Mouse (Mus musculus) left cerebral cortex, adult 2 months (tissue): ENCODE measurements at regions not wholly inside any gene's neighbourhood (a gene's known extent, or its start where the extent isn't known, plus 50 kb on each side); places are given as distances from the start of the nearest gene placed in this dataset.

Experiments
- DNase-seq, 2 experiments: peaks; one replicate each; pipeline ENCODE4 v3.0.0; 2021 to 2022; ENCODE audit warnings: low spot score in 2 of 2, mixed read lengths in 1 of 2; ENCODE audit errors: extremely low spot score in 1 of 2
- H3K27ac ChIP-seq: fragments of 200-600 bp; 2 replicates; pipeline ENCODE4 v1.8.1; 2022
- H3K4me3 ChIP-seq: fragments of 200-600 bp; 2 replicates; pipeline ENCODE4 v1.8.1; 2022
- CTCF ChIP-seq: fragments of 200-600 bp; IDR thresholded peaks from 2 replicates; pipeline ENCODE4 v1.8.1; 2022; ENCODE audit warnings: antibody characterized with exemption, mild to moderate bottlenecking, moderate library complexity
- intact Hi-C: fragments of 180-260 bp; cut with DNase I; formaldehyde crosslinking; loops from one replicate; pipeline ENCODE4 v1.15.1; 2025

DNA sequence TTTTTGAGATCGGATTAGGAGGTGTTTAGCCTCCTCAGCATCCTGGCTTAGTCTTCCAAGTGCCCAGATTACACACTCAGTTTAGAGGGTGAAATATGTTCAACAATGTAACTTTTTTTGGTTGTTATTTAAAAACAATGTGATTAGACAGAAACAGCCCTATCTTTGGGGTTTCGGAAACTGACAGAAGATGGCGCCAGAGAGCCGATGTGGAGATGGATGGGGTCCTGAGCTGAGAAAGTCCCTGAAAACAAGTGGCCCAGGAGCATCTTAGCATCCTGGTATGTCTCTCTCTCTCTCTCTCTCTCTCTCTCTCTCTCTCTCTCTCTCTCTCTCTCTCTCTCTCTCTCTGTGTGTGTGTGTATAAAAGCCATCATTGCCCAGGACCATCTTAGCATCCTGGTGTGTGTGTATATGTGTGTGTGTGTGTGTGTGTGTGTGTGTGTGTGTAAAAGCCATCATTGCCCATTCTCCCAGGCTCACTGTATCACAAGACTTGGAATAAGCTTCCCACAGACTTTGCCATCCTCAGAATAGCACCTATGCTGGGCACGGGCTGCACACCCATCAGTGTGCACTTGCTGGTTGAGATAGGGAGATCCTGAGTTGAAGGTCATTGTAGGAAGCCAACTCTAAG is 84.2 kb upstream of the Fam174b start:
- peak; percentile 80 for TF ChIP-seq CTCF
- Histone ChIP-seq H3K27ac (no peak overlapping the region), H3K4me3 (no peak overlapping the region)
- intact Hi-C loops, result loop anchor here (1.0 to 5.0 kb wide), 5 partner anchors 46 to 451 kb away; no protein-coding TSS in a partner anchor
- peak; percentile 60 to 71 for DNase-seq

DNA sequence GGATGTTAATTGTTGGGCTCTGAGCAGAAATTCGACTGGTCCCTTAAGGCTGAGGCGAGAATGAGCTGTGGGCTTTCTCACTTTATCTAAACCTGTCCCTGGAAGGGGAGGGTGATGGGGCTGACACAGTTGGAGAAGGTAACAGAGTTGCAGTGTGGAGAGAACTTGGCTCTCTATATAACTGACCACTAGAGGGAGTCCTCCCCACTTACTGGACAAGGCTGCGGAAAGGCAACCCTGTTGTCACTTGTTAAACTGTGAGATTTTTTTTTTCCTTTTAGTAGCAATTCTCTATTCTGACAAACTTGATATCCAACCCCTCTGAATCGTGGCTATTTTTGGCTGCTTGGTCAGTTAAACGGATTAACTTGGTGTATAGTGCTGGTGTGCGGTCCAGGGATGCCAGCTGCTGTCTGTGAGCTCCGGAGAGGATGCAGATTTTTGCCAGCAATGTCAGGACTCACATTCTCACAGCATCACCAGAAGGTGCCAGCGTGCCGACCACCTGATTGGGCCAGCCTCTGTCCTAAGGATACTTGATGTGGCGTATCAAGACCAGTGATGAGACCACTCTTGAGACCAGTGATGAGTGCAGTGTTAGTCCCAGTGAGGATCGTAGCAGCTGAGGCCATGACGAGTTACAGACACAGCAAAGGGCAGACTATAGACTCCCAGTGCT is 85.8 kb upstream of the Fam174b start:
- peak; percentile 90 for TF ChIP-seq CTCF
- Histone ChIP-seq H3K4me3 (0 out of 2 replicates have a peak overlapping the region, but pooled peaks have one; percentile 4), H3K27ac (no peak overlapping the region)
- DNase-seq, result peak; percentile 23 to 36
- intact Hi-C loops, result loop anchor here (1.0 to 2.0 kb wide), 4 partner anchors 94 to 700 kb away; no protein-coding TSS in a partner anchor

DNA sequence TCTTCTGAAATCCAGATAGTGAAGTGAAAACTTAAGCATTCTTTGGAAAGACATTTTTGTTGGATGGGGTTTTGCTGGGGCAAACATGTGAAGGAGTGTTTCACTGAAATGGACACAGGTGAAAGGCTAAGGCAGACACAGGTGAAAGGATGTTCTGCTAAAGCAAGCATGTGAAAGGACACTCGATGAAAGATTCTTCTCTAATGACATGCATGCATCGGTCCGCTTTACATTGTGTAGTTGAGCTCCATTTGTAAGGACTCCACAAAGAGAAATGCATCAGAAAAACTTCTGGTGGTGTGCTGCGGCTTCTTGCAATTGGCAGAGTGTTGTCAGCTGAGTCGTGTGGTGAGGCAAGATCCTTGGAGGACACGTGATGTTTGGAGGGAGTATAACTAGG is 89.2 kb upstream of the Fam174b start:
- intact Hi-C loops, result no loop called here
- H3K27ac ChIP-seq, result no peak overlapping the region
- DNase-seq, result no peak
- H3K4me3 ChIP-seq, result no peak overlapping the region
- TF ChIP-seq CTCF, result no peak

DNA sequence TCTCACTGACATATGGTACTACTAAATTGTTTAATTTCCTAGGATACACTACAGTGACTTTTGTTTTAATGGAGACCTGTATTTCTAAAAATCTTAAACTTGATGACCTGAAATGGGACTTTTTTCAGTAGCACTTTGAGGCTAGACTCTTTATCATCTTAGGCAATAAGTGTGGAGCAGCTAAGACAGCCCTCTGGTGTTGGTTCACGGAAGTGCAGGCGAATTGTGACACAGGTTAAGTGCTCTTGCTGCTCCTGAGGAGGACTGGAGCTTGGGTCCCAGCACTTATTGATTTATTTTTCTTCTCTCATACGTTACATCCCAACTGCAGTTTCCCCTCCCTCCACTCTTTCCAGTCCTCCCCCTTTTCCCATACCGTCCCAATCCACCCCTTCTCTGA is 92.1 kb upstream of the Fam174b start:
- Histone ChIP-seq H3K27ac (no peak overlapping the region; the same call in 1 of the 2 replicates), H3K4me3 (no peak overlapping the region)
- TF ChIP-seq CTCF, result peak; percentile 87
- intact Hi-C loops, result loop anchor here (5.0 kb wide), 1 partner anchor 1246 kb away; no protein-coding TSS in a partner anchor
- DNase-seq, result peak; percentile 80 to 83

DNA sequence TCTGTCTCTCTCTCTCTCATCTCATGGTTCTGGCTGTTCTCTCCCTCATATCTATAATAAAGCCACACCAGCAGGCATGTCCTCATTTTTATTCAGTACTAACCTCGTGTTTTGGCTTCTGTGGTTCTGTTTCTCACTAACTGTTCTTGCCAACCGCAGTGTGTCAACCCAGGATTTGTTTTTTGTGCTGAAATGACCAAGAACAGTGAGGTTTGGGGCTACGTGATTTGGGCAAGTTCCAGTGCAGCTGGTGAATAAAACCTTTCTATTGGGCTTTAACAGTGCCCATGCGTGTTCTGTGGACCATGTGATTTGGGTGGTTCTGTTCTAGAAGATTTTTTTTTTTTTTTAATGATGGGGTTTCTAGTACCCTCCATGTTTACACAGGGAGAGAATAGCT is 93.0 kb upstream of the Fam174b start:
- DNase-seq, result peak; percentile 26 to 30
- Histone ChIP-seq H3K27ac (no peak overlapping the region), H3K4me3 (no peak overlapping the region)
- TF ChIP-seq CTCF, result no peak
- intact Hi-C loops, result loop anchor here (5.0 kb wide), 1 partner anchor 1245 kb away; no protein-coding TSS in a partner anchor

DNA sequence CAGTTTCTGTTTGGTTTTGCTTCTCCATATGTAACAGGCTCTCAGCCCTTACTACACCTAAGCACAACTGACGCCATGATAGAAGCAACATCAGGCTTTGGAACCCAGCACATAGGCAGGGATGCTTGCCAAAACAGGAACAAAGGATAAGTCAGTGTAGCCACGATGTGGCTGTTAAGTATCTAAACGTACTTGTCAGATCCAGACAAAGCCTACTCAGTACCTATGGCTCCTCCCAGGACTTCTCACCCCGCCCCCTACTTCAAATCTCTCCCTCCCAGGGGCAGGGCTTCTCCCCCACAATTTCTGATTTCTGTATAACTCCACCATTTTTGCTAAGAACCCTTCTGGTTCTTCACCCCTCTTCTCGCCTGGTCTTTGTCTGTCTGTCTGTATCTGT is 93.4 kb upstream of the Fam174b start:
- intact Hi-C loops, result loop anchor here (5.0 kb wide), 1 partner anchor 1244 kb away; no protein-coding TSS in a partner anchor
- TF ChIP-seq CTCF, result no peak
- Histone ChIP-seq H3K27ac (no peak overlapping the region), H3K4me3 (no peak overlapping the region)
- DNase-seq, result no peak

DNA sequence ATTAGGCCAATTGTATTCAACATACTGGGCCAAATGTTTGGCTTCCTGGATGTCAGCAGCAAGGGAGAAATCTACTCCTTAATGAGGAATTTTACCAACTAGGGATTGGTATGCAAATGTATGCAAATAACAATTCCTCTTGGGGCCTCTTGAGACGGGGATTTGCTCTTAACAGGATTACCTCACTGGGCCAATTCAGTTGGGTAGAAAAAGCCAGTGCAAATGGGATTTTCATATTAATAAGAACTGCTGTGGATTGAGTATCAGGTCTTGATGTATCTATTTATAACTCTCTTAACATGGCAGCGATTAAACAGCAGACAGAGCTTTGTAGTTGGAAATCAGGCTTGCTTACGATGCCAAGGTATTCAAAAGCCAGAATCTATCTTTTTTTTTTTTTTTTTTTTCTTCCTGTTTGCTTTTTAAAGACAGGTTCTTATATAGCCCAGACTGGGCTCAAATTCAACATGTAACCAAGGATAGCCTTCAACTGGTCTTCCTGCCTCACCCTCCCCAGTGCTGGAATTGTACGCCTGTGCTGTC is 95.7 kb upstream of the Fam174b start:
- DNase-seq, result no peak
- Histone ChIP-seq H3K27ac (no peak overlapping the region), H3K4me3 (no peak overlapping the region)
- TF ChIP-seq CTCF, result no peak
- intact Hi-C loops, result no loop called here

DNA sequence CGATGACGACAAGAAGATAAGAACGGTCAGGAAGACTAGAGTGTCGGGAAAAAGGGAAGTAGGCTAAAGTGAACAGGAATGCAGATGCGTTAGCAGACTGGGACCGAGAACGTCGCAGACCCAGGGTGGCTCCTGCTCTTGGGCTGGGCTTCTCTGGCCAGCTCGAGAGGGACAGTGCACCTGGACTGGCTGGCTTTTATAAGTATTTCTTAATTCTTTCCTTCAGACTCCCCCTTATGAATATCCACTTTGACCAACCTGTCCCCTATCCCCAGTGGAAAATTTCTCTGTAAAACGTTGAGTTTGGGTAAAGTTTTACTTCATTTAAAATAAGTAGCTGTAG is 96.1 kb upstream of the Fam174b start:
- TF ChIP-seq CTCF, result no peak
- no peak for DNase-seq
- intact Hi-C loops, result no loop called here
- no peak overlapping the region for H3K27ac ChIP-seq
- no peak overlapping the region for H3K4me3 ChIP-seq

DNA sequence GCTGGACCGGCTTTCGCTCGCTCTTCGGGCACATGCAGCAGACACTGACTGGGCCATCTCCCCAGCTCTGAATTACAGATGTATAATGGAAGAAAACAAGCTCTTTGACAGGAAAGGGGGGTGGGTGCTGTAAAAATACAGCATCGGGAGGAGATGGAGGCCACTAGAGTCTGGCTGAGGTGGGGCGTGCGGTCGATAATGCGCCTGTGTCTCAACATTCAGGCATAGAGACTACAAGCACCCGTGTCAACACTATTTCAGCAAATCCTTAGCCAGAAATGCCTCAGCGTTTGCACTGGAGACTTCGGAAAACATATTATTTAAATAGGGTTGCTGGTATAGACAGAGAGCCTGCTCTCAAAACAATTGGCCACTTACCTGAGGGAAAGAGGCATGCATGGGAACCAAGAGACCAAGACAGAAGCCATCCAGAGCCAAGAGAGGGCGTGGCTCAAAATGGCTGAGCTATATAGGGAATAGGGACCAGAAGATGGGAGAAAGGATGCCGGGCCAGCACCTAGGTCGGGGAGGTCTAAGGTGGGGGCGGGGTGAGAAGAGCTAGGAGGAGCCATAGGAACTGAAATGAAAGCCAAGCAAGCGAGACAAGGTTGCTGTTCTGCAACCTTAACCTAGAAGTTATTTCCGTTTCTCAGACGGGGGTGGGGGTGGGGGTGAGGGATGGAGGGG is 96.7 kb upstream of the Fam174b start:
- H3K4me3 ChIP-seq, result no peak overlapping the region
- H3K27ac ChIP-seq, result no peak overlapping the region
- DNase-seq, result no peak
- no peak for TF ChIP-seq CTCF
- intact Hi-C loops, result no loop called here

DNA sequence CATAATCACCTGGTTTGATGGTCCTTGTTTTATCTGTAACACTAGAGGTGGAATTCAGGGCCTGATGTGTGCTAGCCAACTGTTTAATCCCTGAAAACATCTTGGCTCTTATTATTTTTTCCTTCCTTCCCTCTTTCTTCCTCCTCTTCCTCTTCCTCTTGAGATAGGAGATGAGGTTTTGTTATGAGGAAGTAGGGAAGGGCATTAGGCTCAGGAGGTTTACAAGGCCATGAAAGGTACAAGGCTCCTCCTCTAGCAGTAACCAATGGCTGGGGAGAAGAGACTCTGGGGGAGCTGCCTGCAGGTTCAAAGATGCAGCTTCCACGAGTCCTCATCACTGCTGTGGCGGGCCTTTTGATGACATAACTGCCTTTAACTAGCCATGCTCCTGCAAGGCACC is 98.6 kb upstream of the Chd2 start:
- intact Hi-C loops, result no loop called here
- TF ChIP-seq CTCF, result no peak
- no peak for DNase-seq
- Histone ChIP-seq H3K4me3 (no peak overlapping the region), H3K27ac (no peak overlapping the region)

DNA sequence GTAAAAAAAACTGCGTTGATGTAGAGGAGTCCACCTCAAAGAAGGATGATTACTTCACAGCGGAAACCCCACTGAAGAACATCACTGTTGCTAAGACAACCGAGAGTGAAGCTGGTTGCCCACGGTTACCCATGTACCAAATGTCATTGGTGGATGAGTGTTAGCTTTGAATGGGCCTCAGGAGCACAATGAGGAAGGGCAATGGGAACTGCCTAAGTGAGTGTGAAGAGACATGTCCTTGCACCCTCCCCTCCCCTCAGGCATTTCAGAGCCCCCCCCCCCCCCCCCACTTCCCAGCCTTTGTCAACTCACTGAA is 96.1 kb upstream of the Chd2 start:
- DNase-seq, result peak in 1 of 2 experiments; percentile 46
- TF ChIP-seq CTCF, result no peak
- intact Hi-C loops, result no loop called here
- H3K4me3 ChIP-seq, result no peak overlapping the region
- no peak overlapping the region for H3K27ac ChIP-seq
